Mouse (Mus musculus) embryonic facial prominence, embryonic 11.5 days (tissue): ENCODE measurements around the gene Hebp2. TPM values are rescaled to one million over a fixed set of nuclear protein-coding genes. Genes with fewer than 3 reads are reported as not detected.
"Not testable (repeated sequence)": the region's sequence is repeated elsewhere in the genome, so short reads cannot be mapped to it uniquely, and the experiment has no call there.

ENCODE experiments used
- ATAC-seq: fragments of 200-750 bp; cut with Nextera tagmentation; replicated peaks from 2 replicates; pipeline ENCODE4 v1.8.0; 2017; ENCODE audit warnings: low read depth; ENCODE audit not compliant: insufficient number of reproducible peaks, low FRiP score, low TSS enrichment
- DNase-seq: peaks from one replicate; pipeline ENCODE4 v3.0.0-alpha.2; 2015; ENCODE audit warnings: low spot score
- H3K27ac ChIP-seq: fragments of 300-500 bp; sonication (generic); replicated peaks from 2 replicates; pipeline ENCODE4 v1.5.1; 2014; ENCODE audit warnings: mild to moderate bottlenecking, low read depth, low read length, control low read depth
- H3K27me3 ChIP-seq: fragments of 300-500 bp; sonication (generic); 2 replicates; pipeline ENCODE4 v1.6.1; 2014; ENCODE audit warnings: mild to moderate bottlenecking, low read length, moderate library complexity, mixed read lengths; ENCODE audit not compliant: control insufficient read depth, insufficient read depth
- H3K36me3 ChIP-seq: fragments of 300-500 bp; sonication (generic); replicated peaks from 2 replicates; pipeline ENCODE4 v1.6.1; 2014; ENCODE audit warnings: low read depth, mild to moderate bottlenecking, low read length, moderate library complexity, mixed read lengths; ENCODE audit not compliant: control insufficient read depth, insufficient read depth
- H3K4me1 ChIP-seq: fragments of 300-500 bp; sonication (generic); 2 replicates; pipeline ENCODE4 v1.6.1; 2014; ENCODE audit warnings: low read length, mixed read lengths; ENCODE audit not compliant: control insufficient read depth, insufficient read depth
- H3K4me2 ChIP-seq: fragments of 300-500 bp; sonication (generic); 2 replicates; pipeline ENCODE4 v1.6.1; 2014; ENCODE audit warnings: low read depth, mild to moderate bottlenecking, control low read depth, low read length, moderate library complexity
- H3K4me3 ChIP-seq: fragments of 300-500 bp; sonication (generic); 2 replicates; pipeline ENCODE4 v1.5.1; 2014; ENCODE audit warnings: low read depth, low read length, control low read depth
- H3K9ac ChIP-seq: fragments of 300-500 bp; sonication (generic); replicated peaks from 2 replicates; pipeline ENCODE4 v1.6.1; 2014; ENCODE audit warnings: mild to moderate bottlenecking, control low read depth, low read length
- H3K9me3 ChIP-seq: fragments of 300-500 bp; sonication (generic); replicated peaks from 2 replicates; pipeline ENCODE4 v1.6.1; 2016; ENCODE audit warnings: mild to moderate bottlenecking, low read length, inconsistent platforms, mixed read lengths; ENCODE audit not compliant: control insufficient read depth
- WGBS: fragments of 180-500 bp; shearing (Covaris S2); extraction: QIAGEN DNeasy Blood & Tissue Kit; methylation state at CpG from one replicate; pipeline ENCODE4 v1.1.7; 2014; 5-methylcytosine and 5-hydroxymethylcytosine counted together
- polyA plus RNA-seq: library from polyadenylated mRNA; unstranded; fragments of >200 nt; fragmentation: Nextera tagmentation; extraction: Ambion mirVana; gene quantifications from 2 replicates; pipeline ENCODE4 v1.2.1, GENCODE M21; 2014

Gene Hebp2
- 17.5 and 18.2 TPM in 2 replicates for polyA plus RNA-seq

DNA sequence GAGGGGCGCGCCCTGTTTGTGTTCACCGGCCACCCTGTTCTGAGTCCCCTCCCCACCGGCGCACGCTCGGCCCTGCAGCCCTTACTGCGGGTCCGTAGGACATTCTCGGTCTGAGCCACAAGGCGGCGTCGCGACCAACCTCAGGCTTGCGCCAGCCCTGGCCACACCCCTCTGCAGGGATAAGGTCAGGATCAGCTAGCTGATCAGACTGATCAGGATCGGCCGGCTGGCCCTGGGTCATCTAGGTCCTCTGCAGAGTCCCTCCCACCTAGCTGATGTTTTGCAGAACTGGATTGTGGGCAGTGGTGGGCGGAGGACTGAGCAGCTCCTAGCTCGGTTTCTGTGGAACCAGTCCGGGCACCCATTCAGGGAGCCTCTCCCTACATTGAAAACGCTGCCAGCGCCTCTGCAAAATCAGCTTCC lies at the start of gene Hebp2:
TSS of gene Hebp2 (minus strand) at position 264 of the 423 bp plus-strand sequence.
- 0% methylated on average over 22 of the region's 22 CpGs for WGBS
- Histone ChIP-seq H3K27me3 (no peaks in the 10 kb centered on the region), H3K36me3 (no peaks in the 10 kb centered on the region), H3K4me1 (no peaks in the 10 kb centered on the region), H3K4me2 (peak within 1 kb of the TSS; percentile 87), H3K9me3 (no peaks in the 10 kb centered on the region), H3K4me3 (peak within 1 kb of the TSS; percentile 56), H3K27ac (no peak within 1 kb of the TSS), H3K9ac (peak within 1 kb of the TSS; percentile 71)
- DNase-seq (peak; percentile 85), ATAC-seq (peak; percentile 86)

DNA sequence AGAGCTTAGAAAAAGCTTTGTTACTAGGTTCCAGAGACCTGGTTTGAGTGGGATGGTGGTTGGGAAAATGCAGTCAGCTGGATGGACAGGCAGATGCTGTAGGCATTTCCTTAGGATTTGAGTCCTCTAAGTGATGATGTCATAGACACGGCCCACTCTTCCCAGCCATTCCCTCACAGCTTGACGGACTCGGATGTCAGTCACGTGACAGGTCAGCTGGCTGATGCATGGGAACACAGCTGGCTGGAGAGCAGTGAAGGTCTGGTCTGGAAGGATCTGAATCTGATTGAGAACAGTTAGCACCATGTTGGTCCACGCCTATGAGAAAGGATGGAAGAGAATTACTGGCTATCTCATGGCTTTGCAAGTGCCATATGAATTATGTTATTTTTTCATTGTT lies 43.6 kb upstream of the Hebp2 start:
- no peak for ATAC-seq
- Histone ChIP-seq H3K27ac (no peak overlapping the region), H3K4me1 (no peaks in the 10 kb centered on the region), H3K4me3 (no peak overlapping the region), H3K36me3 (no peaks in the 10 kb centered on the region), H3K27me3 (no peaks in the 10 kb centered on the region), H3K4me2 (no peak overlapping the region), H3K9me3 (no peaks in the 10 kb centered on the region), H3K9ac (no peak overlapping the region)
- WGBS, result 84% methylated on average over 5 of the region's 5 CpGs
- DNase-seq, result no peak

DNA sequence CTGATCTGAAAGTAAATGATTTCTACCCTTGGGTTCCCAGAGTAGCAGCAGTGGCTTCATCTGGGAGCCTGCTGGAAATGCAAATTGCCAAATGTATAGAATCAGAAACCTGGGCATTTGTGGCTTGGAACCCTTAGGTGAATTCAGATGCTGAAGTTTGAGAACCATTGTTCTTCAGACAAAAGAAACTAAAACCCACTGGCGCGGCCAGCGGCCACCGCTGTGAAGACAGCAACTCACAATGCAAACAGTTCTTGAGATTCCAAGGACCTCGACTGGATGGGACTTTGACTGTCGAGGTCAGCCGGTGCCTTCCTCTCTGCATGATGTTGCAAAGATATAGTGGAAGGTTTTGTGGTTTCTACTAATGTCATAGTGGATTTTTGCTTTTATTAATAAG lies 38.3 kb upstream of the Hebp2 start:
- WGBS, result 7% methylated on average over 7 of the region's 7 CpGs
- Histone ChIP-seq H3K36me3 (no peaks in the 10 kb centered on the region), H3K4me3 (no peak overlapping the region), H3K27me3 (no peaks in the 10 kb centered on the region), H3K27ac (no peak overlapping the region), H3K4me2 (no peak overlapping the region), H3K9me3 (no peaks in the 10 kb centered on the region), H3K9ac (no peak overlapping the region), H3K4me1 (no peaks in the 10 kb centered on the region)
- ATAC-seq (no peak), DNase-seq (no peak)

DNA sequence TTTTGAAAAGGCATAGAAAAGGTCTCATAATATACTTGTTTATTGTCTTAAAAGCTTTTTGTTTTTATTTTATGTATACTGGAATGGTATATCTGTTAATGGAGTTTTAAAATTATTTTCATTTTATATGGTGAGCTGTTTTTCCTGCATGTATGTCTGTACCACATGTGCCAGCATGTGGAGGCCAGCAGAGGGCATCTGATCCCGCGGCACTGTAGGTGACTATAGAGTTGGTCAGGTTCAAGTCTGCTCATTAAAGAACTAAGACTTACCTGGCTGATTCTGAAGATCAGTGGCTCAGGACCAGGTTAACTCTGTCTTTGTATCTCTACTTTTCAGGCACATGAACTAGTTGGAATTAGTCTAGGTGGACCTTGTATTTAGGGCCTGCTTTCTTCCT lies 26.7 kb upstream of the Hebp2 start:
- WGBS, result 56% methylated on average over 2 of the region's 2 CpGs

DNA sequence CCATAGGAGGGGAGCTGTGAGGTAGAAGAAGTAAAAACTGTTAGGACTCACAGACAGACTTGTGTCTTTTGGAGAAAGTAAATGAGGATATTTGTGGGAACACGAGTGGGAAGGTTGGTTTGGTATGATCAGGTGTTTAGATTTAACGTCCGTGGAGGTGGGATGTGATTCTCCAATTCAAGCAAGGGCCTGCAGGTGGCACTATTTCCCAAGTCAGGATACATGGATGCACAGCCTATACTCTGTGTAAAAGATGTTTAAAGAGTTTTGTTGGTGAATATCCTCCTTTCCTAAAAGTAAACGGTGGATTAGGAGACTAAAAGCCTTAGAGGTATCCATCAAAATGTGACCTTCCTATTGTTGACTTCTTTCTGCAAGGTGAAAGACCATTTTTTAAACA lies 17.1 kb upstream of the Hebp2 start:
- no peak overlapping the region for H3K4me2 ChIP-seq
- H3K4me3 ChIP-seq, result no peak overlapping the region
- no peaks in the 10 kb centered on the region for H3K27me3 ChIP-seq
- ATAC-seq (no peak), DNase-seq (peak; percentile 66)
- no peaks in the 10 kb centered on the region for H3K9me3 ChIP-seq
- H3K36me3 ChIP-seq, result no peaks in the 10 kb centered on the region
- H3K9ac ChIP-seq, result no peak overlapping the region
- 8% methylated on average over 4 of the region's 4 CpGs for WGBS
- no peak overlapping the region for H3K27ac ChIP-seq
- no peaks in the 10 kb centered on the region for H3K4me1 ChIP-seq

More for the DNA sequence above, 26.7 kb upstream of the Hebp2 start:
- no peak for ATAC-seq
- no peak overlapping the region for H3K4me2 ChIP-seq
- no peaks in the 10 kb centered on the region for H3K4me1 ChIP-seq
- no peak overlapping the region for H3K27ac ChIP-seq
- no peaks in the 10 kb centered on the region for H3K9me3 ChIP-seq
- H3K36me3 ChIP-seq, result no peaks in the 10 kb centered on the region
- H3K27me3 ChIP-seq, result no peaks in the 10 kb centered on the region
- no peak overlapping the region for H3K4me3 ChIP-seq
- H3K9ac ChIP-seq, result no peak overlapping the region
- no peak for DNase-seq

DNA sequence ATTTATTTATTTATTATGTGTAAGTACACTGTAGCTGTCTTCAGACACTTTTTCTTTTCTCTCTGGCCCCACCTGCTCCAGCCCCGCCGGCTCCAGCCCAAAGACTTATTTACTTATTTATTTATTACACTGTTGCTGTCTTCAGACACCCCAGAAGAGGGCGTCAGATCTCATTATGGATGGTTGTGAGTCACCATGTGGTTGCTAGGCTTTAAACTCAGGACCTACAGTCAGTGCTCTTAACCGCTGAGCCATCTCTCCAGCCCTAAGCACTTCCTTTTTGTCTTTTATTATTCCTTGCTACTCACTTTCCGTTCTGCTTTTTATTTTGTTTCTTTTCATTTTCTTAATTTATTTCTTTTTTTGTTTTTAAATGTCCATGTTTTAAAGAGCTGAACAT lies 15.6 kb upstream of the Hebp2 start:
- Histone ChIP-seq H3K9me3 (no peaks in the 10 kb centered on the region), H3K4me3 (no peak overlapping the region), H3K4me1 (no peaks in the 10 kb centered on the region), H3K4me2 (no peak overlapping the region), H3K9ac (no peak overlapping the region), H3K36me3 (no peaks in the 10 kb centered on the region), H3K27ac (no peak overlapping the region), H3K27me3 (no peaks in the 10 kb centered on the region)
- WGBS, result 52% methylated on average over 5 of the region's 5 CpGs
- DNase-seq, result no peak
- ATAC-seq, result no peak

DNA sequence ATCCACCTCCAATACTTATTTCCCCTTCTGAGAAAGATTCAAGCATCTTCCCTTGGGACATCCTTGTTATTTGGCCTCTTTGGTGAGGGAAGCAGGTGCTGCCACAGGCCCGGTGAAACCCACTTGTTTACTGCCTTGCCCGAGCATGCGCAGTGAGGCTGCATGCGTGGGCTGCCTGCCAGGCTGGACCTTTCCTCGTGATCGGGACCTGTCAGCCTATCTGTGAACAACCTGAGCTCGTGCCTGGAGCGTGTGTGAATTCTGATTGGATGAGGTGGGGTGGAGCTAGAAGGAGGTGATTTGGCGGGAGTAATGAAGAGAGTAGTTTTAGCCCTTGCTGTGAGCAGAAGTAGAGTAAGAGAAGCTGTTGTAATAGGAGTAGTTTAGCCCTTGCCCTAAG lies 13.2 kb upstream of the Hebp2 start:
- not testable (repeated sequence) for H3K27me3 ChIP-seq, H3K36me3 ChIP-seq, ATAC-seq, H3K4me1 ChIP-seq, H3K4me2 ChIP-seq, H3K9me3 ChIP-seq, H3K9ac ChIP-seq, H3K4me3 ChIP-seq, DNase-seq, H3K27ac ChIP-seq
- WGBS, result 85% methylated on average over 9 of the region's 9 CpGs

DNA sequence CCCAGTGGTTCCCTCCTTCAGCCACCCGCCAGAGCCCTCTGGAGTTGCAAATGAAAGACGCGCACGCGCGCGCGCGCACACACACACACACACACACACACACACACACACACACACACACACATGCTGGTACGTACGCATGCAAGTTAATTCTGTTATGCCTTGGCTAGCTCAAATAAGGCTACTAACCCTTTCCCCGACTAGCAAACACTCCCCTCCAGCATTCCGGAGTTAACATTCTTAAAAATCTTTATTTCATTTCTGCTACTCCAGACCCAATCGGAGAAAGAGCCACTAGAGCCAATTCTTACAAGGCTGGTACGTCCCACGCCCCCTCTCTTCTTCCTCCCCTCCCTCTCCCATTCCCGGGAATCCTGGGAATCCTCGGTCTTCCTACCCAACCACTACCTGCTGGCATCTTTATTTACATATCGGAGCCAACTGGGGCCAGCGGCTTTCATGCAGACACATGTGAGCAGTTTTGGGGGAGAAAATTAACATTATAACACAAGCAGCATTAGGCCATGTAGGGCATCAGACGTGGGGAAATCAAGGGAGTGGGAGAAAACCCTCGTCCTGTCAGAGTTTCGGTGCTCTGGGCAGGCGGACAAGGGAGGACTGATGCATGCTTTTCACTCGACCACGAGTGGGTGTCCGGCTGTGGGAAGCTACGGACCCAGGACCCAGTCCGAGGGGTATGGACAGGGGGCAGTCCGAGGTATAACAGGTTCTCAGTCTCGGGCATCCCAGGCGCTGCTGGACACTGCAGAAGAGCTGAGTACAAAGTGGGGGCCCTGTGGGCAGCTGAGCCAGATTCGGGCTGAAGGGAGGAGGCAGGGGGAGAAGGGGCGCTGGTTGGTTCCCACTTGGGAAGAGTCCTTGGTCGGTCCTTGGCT lies 3.7 kb upstream of the Hebp2 start:
- Histone ChIP-seq H3K27me3 (no peaks in the 10 kb centered on the region), H3K9ac (peak overlapping the region; percentile 44), H3K4me2 (peak overlapping the region; percentile 68), H3K9me3 (no peaks in the 10 kb centered on the region), H3K4me1 (no peaks in the 10 kb centered on the region), H3K36me3 (no peaks in the 10 kb centered on the region), H3K27ac (no peak overlapping the region), H3K4me3 (peak overlapping the region; percentile 35)
- DNase-seq (peak; percentile 52), ATAC-seq (no peak)
- 1% methylated on average over 35 of the region's 35 CpGs for WGBS
